8 mouse cellular contexts compared by ENCODE assay signal in the genomic region with DNA sequence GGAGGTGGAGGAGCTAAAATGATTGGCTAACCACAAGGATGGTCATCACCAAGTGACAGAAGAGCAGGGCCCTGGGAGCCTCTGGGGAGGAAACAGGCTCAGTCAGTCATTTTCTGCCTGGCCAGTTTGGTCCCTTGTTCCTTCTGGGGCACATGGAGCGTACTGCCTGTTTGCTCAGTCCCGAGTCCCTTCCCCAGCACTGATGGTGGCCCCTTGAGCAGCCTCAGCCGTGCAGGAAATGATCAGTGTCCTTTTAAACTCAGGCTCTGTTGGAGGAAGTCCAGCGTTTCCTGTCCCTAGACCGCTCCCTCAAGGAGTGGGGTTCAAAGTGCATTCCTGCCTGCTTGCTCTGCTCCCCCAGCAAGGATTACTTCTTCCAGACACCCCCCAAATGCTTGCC. TPM values are rescaled to one million over a fixed set of nuclear protein-coding genes. Genes with fewer than 3 reads are reported as not detected.
A peak's percentile ranks its signal among the peaks of the same experiment; 100 is the strongest.
DNase-seq lines count a peak whose midpoint lies in the region; ATAC-seq and TF ChIP-seq lines count a peak whose summit lies in the region.

No protein-coding gene starts in this region.

- no peak overlapping the region for H3K4me3 ChIP-seq in midbrain, embryonic 10.5 days
- no peak overlapping the region for H3K4me3 ChIP-seq in midbrain, postnatal 0 days (ENCODE audit: low read depth, low read length)
- H3K4me3 ChIP-seq in liver, embryonic 13.5 days (replicated peaks): no peak overlapping the region

- H3K4me1 ChIP-seq in midbrain, embryonic 10.5 days: peaks cover 47% of the 10 kb centered on the region
- H3K4me1 ChIP-seq in midbrain, postnatal 0 days (ENCODE audit: insufficient read depth, low read length): peaks cover 10% of the 10 kb centered on the region; the same call in 1 of the 2 replicates
- peaks cover 43% of the 10 kb centered on the region for H3K4me1 ChIP-seq in liver, embryonic 13.5 days (replicated peaks)

- WGBS in midbrain, embryonic 10.5 days: 76% methylated on average over 5 of the region's 5 CpGs
- 59% methylated on average over 5 of the region's 5 CpGs for WGBS in midbrain, postnatal 0 days
- WGBS in liver, embryonic 13.5 days (ENCODE audit: insufficient replicate concordance): 20% methylated on average over 5 of the region's 5 CpGs

- H3K9ac ChIP-seq in midbrain, postnatal 0 days (replicated peaks; ENCODE audit: low read length, poor library complexity, severe bottlenecking): no peak overlapping the region
- H3K9ac ChIP-seq in liver, embryonic 13.5 days: no peak overlapping the region

- ATAC-seq in midbrain, postnatal 0 days (ENCODE audit: low FRiP score): no peak
- ATAC-seq in liver, embryonic 13.5 days (ENCODE audit: low read depth): peak; percentile 16; the same call in 1 of the 2 replicates

- H3K36me3 ChIP-seq in midbrain, embryonic 10.5 days: peaks cover 13% of the 10 kb centered on the region; the same call in 1 of the 2 replicates
- peaks cover 12% of the 10 kb centered on the region; the same call in 1 of the 2 replicates for H3K36me3 ChIP-seq in midbrain, postnatal 0 days (ENCODE audit: insufficient read depth, low read length)
- H3K36me3 ChIP-seq in liver, embryonic 13.5 days: no peaks in the 10 kb centered on the region

- TF ChIP-seq CTCF in midbrain, postnatal 0 days (IDR thresholded peaks at IDR 0.05): no peak

- intact Hi-C loops in heart, postnatal 14 days (cut with DNase I): no loop called here

- no peaks in the 10 kb centered on the region for H3K9me3 ChIP-seq in midbrain, embryonic 10.5 days (replicated peaks)
- H3K9me3 ChIP-seq in midbrain, postnatal 0 days (ENCODE audit: low read length): no peaks in the 10 kb centered on the region
- no peaks in the 10 kb centered on the region for H3K9me3 ChIP-seq in liver, embryonic 13.5 days (replicated peaks)

- DNase-seq in midbrain, embryonic 10.5 days (ENCODE audit: low spot score): no peak
- no peak for DNase-seq in midbrain, postnatal 0 days (ENCODE audit: low spot score)
- peak; percentile 42 for DNase-seq in heart, postnatal 14 days
- DNase-seq in liver, embryonic 13.5 days: no peak
- peak; percentile 70 for DNase-seq in yolk sac, embryonic 10.5 days (ENCODE audit: low spot score)
- no peak for DNase-seq in urinary bladder, postnatal 25 days (ENCODE audit: low spot score)
- DNase-seq in spleen, postnatal 4 days (ENCODE audit: low spot score in 2 of 2): no peak
- no peak for DNase-seq in adrenal gland, adult 8-10 months

- H3K27me3 ChIP-seq in midbrain, embryonic 10.5 days (ENCODE audit: low read depth, poor library complexity, severe bottlenecking): peaks cover 26% of the 10 kb centered on the region
- H3K27me3 ChIP-seq in midbrain, postnatal 0 days (ENCODE audit: insufficient read depth, low read length): no peaks in the 10 kb centered on the region
- peaks cover 59% of the 10 kb centered on the region for H3K27me3 ChIP-seq in liver, embryonic 13.5 days

- no peak overlapping the region for H3K4me2 ChIP-seq in midbrain, postnatal 0 days (ENCODE audit: low read depth, low read length, poor library complexity, severe bottlenecking)
- H3K4me2 ChIP-seq in liver, embryonic 13.5 days: no peak overlapping the region

- H3K27ac ChIP-seq in midbrain, embryonic 10.5 days (replicated peaks): peak overlapping the region; percentile 34
- no peak overlapping the region for H3K27ac ChIP-seq in midbrain, postnatal 0 days (ENCODE audit: low read depth, low read length)
- no peak overlapping the region for H3K27ac ChIP-seq in liver, embryonic 13.5 days

RNA-seq across cellular contexts. Expression of a gene that starts 6.7 kb away (rescaled TPM):
- 13.6 and 14.3 TPM in 2 replicates for polyA plus RNA-seq in midbrain, embryonic 10.5 days (2016; fragmentation: Nextera tagmentation; extraction: Ambion mirVana)
- 82.0 and 111 TPM in 2 replicates for total RNA-seq in midbrain, postnatal 0 days (2014; rRNA removed)
- 105 and 110 TPM in 2 replicates for polyA plus RNA-seq in midbrain, postnatal 0 days (2015; fragmentation: Nextera tagmentation; extraction: Ambion mirVana)
- total RNA-seq in heart, postnatal 14 days (2021): 1 to 10 TPM; 2.8 to 3.2 TPM
- 0.39 and 0.40 TPM in 2 replicates for polyA plus RNA-seq in liver, embryonic 13.5 days (2015; fragmentation: Nextera tagmentation; extraction: Ambion mirVana)
- 10 to 100 TPM; 27.2 to 62.7 (median 45.0) TPM for total RNA-seq in adrenal gland, adult 8-10 months (2022)

RNA-seq across cellular contexts. Expression of a gene that starts 31.8 kb away (rescaled TPM):
- polyA plus RNA-seq in midbrain, embryonic 10.5 days (2016; fragmentation: Nextera tagmentation; extraction: Ambion mirVana): not detected in 2 replicates
- total RNA-seq in midbrain, postnatal 0 days (2014; rRNA removed): 8.5 TPM in 1 of 2 replicates, not detected in the other
- polyA plus RNA-seq in midbrain, postnatal 0 days (2015; fragmentation: Nextera tagmentation; extraction: Ambion mirVana): 4.4 and 4.7 TPM in 2 replicates
- not detected for total RNA-seq in heart, postnatal 14 days (2021)
- polyA plus RNA-seq in liver, embryonic 13.5 days (2015; fragmentation: Nextera tagmentation; extraction: Ambion mirVana): 0.36 and 0.48 TPM in 2 replicates
- 1 to 10 TPM in 3 of 4 experiments, under 1 TPM in 1; 0.55 to 4.4 (median 1.7) TPM for total RNA-seq in adrenal gland, adult 8-10 months (2022)

RNA-seq across cellular contexts. Expression of a gene that starts 33.1 kb away (rescaled TPM):
- polyA plus RNA-seq in midbrain, embryonic 10.5 days (2016; fragmentation: Nextera tagmentation; extraction: Ambion mirVana): not detected in 2 replicates
- not detected in 2 replicates for total RNA-seq in midbrain, postnatal 0 days (2014; rRNA removed)
- not detected in 2 replicates for polyA plus RNA-seq in midbrain, postnatal 0 days (2015; fragmentation: Nextera tagmentation; extraction: Ambion mirVana)
- total RNA-seq in heart, postnatal 14 days (2021): under 1 TPM in 1 of 2 experiments, not detected in 1; 0.90 TPM
- 0.24 and 0.27 TPM in 2 replicates for polyA plus RNA-seq in liver, embryonic 13.5 days (2015; fragmentation: Nextera tagmentation; extraction: Ambion mirVana)
- total RNA-seq in adrenal gland, adult 8-10 months (2022): under 1 TPM in 1 of 4 experiments, not detected in 3; 0.59 TPM

RNA-seq across cellular contexts. Expression of a gene that starts 59.6 kb away (rescaled TPM):
- 50.4 and 52.6 TPM in 2 replicates for polyA plus RNA-seq in midbrain, embryonic 10.5 days (2016; fragmentation: Nextera tagmentation; extraction: Ambion mirVana)
- total RNA-seq in midbrain, postnatal 0 days (2014; rRNA removed): 101 and 110 TPM in 2 replicates
- polyA plus RNA-seq in midbrain, postnatal 0 days (2015; fragmentation: Nextera tagmentation; extraction: Ambion mirVana): 46.5 and 54.8 TPM in 2 replicates
- total RNA-seq in heart, postnatal 14 days (2021): 100 to 1,000 TPM; 400 to 427 TPM
- polyA plus RNA-seq in liver, embryonic 13.5 days (2015; fragmentation: Nextera tagmentation; extraction: Ambion mirVana): 51.4 and 51.5 TPM in 2 replicates
- 100 to 1,000 TPM; 145 to 165 (median 158) TPM for total RNA-seq in adrenal gland, adult 8-10 months (2022)

RNA-seq across cellular contexts. Expression of a gene that starts 59.7 kb away (rescaled TPM):
- polyA plus RNA-seq in midbrain, embryonic 10.5 days (2016; fragmentation: Nextera tagmentation; extraction: Ambion mirVana): 185 and 201 TPM in 2 replicates
- total RNA-seq in midbrain, postnatal 0 days (2014; rRNA removed): 60.6 and 62.7 TPM in 2 replicates
- 162 and 164 TPM in 2 replicates for polyA plus RNA-seq in midbrain, postnatal 0 days (2015; fragmentation: Nextera tagmentation; extraction: Ambion mirVana)
- 10 to 100 TPM; 76.8 to 92.4 TPM for total RNA-seq in heart, postnatal 14 days (2021)
- 66.7 and 68.0 TPM in 2 replicates for polyA plus RNA-seq in liver, embryonic 13.5 days (2015; fragmentation: Nextera tagmentation; extraction: Ambion mirVana)
- total RNA-seq in adrenal gland, adult 8-10 months (2022): 10 to 100 TPM; 67.0 to 99.3 (median 78.5) TPM

Comparison
In these comparisons a context has a peak if more than half of its experiments do, and no peak if none do; other contexts are left out.
1. DNase-seq: peak in heart, postnatal 14 days (2 of 2) and yolk sac, embryonic 10.5 days (single experiment); none in midbrain, embryonic 10.5 days (single experiment), midbrain, postnatal 0 days (single experiment), liver, embryonic 13.5 days (single experiment), urinary bladder, postnatal 25 days (single experiment), spleen, postnatal 4 days (0 of 2) and adrenal gland, adult 8-10 months (single experiment).
2. RNA of a gene that starts 6.7 kb away (total RNA-seq): 82.0 to 111 TPM in midbrain, postnatal 0 days and 27.2 to 62.7 TPM in adrenal gland, adult 8-10 months; 2.8 to 3.2 TPM in heart, postnatal 14 days; every median in the first group is over 4 times any median in the second.